Mouse (Mus musculus) left cerebral cortex, adult 18-20 months (tissue): ENCODE results near the gene Galnt18. TPM values are rescaled to one million over a fixed set of nuclear protein-coding genes. Genes with fewer than 3 reads are reported as not detected.

Experiments used
- DNase-seq, 2 experiments: peaks; one replicate each; pipeline ENCODE4 v3.0.0; 2021 to 2022; ENCODE audit warnings: low spot score in 2 of 2, mixed read lengths in 1 of 2
- total RNA-seq, 2 experiments: library from RNA; stranded (reverse); gene quantifications; 2 replicates each; pipeline ENCODE4 v1.2.3; 2021

Gene Galnt18
- total RNA-seq, 2 experiments from 2014 or later = 37.1 to 39.4 TPM

- no peak for DNase-seq
Observed at GRCm38 (mm10) chr7:111714639-111715360, 65.0 kb downstream of the Galnt18 start.

GRCm38 (mm10) chr7:111713828-111714600, 65.8 kb downstream of the Galnt18 start:
- DNase-seq = no peak

DNA sequence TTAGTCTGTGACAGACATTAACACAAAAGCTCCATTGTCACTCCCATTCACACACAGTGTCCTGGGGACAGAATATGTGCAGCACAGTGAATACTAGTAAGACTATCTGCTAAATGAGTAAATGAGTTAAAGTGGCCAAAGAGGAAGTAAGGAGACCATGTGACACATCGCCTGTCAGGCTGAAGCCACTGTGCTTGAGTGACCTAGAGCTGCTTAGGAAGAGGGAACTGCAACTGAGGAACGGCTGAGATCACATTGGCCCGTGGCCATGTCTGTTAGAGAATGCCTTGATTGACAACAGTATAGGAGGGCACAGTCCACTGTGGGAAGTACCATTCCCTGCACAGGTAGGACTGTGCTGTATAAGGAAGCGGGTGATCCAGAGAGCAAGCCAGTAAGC, 67.0 kb downstream of the Galnt18 start:
- DNase-seq = no peak

DNA sequence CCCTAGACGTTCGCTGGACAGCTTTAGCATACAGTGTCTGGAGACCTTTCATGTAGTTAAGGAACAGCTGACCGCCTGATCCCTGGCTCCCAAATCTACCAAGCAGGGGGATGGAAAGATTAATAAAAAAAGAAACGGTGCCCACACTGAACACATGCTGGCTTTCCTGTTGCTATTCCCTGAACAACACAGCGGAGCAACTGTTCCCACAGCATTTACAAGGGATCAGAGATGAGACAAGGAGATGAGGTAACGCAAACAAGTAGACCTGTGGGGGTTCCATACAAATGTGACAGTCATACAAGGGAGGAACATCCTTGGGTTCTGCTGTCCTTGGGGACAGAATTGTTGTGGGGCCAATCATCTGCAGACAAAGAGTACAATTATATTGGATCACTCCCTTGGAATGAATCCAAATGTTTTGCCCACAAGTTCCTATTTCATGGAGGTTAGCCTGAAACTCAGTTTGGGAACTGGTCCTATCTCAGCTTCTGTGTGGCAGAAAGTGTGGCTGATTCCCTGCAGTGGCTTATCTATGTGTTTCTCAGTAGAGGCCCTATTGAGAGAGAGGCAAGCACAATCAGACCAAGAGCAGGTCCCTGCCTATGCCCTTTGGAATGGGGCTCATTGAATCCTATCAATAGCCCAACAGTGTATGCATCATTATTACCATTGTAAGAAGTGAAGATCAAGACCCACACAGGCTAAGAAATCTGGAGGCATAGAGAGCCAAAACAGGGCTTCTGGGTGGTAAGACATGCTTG, 68.5 kb downstream of the Galnt18 start:
- DNase-seq = no peak

DNA sequence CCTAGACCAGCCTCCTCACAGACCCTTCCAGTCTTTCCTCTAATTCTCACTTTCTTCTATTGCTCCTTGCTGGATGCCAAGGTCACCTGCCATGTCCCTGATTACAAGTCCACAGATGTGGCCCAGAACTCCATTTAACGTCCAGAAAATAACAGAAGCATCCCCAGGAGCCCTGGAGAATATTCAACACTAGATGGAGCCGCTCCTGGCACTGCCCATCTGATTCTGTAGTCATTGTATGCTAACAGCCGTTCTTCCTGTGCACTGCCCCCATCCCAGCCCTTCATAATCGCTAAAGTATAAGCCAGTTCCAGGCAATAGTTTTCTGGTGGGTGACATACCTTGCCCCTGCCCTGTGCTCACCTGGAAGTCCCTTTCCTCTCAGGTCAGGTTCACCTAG, 69.5 kb downstream of the Galnt18 start:
- no peak for DNase-seq

- DNase-seq = no peak
Observed at GRCm38 (mm10) chr7:111708563-111708962, 71.2 kb downstream of the Galnt18 start.

DNA sequence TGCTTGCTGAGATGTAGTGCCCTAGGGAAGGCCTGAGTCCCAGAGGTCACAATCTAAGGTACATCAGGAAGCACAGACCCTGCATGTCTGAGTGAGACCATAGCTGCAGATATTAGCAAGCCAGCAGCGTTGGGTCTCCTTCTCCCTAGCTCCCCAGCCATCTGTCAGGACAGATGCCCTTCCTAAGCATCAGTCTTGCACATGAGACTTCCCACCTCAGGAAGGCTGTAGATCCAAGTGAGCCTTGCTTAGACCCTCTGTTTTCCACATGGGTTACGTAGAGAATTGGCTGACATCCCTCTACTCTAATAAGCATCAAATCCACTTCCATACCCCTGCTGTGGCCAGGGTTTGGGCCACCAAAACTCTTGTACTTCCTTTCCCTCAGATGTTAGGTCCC, 76.8 kb downstream of the Galnt18 start:
- DNase-seq = no peak

DNA sequence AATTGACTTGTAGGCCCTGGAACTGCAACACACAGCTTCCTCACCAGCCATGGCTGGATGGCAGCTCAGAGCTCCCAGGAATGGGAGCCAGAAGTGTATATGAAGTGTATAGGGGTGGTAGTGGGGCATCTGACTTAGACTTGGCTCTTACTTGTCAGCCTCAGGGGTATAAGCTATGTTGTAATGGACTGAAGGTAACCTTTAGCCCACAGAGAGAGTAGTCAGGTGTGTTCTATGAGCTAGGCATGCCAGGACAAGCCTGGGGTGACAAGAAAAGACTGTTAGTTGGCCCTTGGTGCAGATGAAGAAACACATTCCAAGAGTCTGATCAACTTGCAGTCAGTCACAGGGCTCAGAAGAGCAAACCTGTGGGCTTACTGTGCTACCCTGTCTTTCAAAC, 78.0 kb downstream of the Galnt18 start:
- no peak for DNase-seq

GRCm38 (mm10) chr7:111699446-111699845, 80.3 kb downstream of the Galnt18 start:
- DNase-seq = peak in 1 of 2 experiments; percentile 28

- DNase-seq = no peak
Observed at GRCm38 (mm10) chr7:111696226-111696625, 83.6 kb downstream of the Galnt18 start.

DNA sequence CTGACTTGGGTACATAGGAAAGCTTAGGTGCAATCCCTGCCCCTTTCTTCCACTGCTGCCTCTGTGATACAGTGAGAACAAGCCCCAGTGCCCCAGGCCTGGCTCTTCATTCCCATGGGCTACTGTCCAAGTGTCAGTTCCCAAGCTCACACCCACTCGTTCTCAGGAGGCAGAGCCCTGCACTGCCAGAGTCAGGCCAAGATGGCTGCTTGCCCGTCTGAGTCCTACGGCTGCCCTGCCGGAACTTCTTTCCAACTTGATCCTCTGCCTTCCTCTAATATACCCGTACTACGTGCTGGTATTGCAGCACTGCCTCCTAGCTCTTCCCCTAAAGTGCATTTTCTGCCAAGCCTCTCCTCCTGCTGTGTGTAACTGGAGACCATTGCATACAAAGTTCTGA, 85.5 kb downstream of the Galnt18 start:
- no peak for DNase-seq

DNA sequence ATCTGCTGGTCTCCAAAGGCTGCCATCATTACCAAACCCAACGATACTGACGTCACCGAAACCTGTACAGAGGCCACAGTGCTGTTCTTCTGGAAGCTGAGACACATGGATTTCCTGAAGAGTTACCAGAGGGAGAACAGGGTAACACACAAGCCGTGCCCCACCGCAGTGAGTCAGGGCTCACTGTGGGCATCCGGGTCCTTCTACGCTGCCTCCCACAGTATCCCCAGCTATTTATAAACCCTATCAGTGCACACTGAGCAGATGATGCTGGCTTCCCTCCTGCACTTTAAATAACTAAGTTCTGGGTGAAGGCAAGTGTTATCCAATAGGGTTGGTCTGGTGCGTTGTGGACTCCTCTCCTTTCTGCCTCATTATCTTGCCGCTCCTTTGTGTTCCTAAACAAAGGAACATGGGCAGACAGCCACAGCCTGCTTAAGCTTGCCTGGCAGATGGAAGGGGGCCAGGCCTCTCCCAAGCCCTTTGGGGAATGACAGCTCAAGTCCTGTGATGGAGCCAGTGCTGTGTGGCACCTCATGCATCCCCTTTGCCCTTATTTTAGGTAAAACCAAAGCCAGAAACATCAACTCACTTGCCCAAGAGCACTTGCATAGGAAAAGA, 87.0 kb downstream of the Galnt18 start:
- DNase-seq = peak; percentile 39 to 59

DNA sequence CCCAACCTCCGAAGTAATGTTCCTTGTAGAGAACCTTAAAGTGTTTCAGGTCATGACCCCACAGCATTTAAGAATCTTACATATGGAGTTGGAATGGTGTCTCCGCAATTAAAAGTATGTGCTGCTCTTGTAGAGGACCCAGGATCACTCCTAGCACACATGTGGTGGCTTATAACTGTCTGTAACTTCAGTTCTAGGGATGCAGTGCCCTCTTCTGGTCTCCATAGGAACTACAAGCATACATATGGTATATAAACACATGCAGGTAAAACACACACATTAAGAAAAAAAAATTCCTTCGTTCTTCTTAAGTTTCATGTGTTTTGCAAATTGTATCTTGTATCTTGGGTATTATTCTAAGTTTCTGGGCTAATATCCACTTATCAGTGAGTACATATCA, 99.7 kb downstream of the Galnt18 start:
- DNase-seq = no peak

DNA sequence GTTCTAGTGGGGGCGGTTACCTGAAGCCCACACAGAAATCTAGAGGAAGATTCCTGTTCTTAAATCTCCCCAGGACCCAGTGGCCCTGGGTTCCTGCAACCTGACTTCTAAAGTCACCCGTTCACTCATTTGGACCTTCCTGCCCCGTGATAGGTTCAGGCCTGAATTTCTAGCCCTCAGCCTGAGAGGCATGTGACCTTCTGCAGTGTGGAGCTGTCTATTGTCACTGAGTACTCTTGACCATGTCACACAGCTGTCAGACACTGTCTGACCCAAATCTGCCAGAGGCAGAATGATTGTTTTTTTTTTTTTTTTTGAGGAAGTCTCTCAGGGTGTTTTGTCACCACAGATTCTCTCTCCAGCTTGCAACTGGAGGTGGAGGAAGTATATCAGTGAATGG, 103.3 kb downstream of the Galnt18 start:
- no peak for DNase-seq

DNA sequence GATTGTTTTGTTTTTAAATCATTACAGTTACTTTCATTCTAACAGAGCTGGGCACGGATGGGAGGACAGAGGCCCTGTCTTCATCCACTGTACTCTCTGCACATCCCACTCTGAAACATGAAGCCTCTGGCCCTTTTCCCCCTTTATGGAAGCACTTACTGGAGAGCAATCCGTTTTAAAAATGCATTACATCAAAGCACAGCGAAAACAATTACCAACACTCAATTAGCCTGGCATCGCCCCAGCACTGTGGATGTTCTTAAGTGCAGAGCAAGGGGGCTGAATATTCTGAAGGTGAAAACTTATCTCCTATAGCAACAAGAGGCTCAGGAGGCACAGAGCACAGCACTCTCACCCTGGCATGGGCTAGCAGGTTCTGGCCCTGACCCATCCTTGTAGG, 107.3 kb downstream of the Galnt18 start:
- DNase-seq = no peak

DNA sequence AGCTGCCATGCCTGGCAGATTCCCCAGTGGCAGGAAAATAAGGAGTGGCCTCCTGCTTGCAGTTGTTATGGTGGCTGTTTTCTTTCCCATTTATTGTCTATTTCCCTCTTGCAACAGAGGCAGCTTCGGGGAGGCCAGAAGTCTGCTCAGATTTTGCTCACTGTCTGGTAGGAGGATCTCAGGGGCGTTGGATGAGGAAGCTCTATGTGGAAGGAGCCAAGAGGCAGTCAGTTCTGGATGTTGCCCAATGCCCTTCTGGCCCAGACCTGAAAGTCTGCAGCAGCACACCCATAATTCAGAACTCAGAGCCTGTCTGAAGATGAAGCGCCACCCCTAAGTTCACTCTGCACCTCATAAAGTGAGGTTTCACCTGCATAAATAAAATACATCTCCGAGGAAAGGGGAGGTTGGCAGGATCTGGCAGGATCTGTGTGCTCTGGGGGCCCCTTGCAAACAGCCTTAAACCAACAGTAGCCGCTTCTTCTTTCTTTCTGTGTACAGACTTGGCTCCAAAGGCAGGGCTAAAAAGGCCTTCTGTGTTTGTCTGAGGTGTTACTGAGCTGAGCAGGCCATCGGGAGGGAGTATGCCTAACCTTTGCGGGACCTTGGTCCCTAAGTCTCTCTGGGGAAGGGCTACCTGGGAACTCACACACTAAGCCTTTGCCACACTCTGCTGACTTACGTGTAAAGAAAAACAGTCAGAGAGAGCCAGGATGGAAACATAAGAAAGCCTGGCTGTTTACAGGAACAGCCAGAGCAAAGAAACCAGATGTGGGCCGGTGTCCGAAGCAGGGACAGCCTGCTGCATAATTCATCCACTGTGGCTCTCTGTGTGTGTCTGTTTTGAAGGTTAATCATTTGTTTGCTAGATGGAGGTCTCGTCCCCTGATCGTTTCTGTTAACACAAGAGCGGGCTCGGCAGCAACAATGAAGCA, 116.4 kb downstream of the Galnt18 start:
- peak in 1 of 2 experiments; percentile 7 for DNase-seq

DNA sequence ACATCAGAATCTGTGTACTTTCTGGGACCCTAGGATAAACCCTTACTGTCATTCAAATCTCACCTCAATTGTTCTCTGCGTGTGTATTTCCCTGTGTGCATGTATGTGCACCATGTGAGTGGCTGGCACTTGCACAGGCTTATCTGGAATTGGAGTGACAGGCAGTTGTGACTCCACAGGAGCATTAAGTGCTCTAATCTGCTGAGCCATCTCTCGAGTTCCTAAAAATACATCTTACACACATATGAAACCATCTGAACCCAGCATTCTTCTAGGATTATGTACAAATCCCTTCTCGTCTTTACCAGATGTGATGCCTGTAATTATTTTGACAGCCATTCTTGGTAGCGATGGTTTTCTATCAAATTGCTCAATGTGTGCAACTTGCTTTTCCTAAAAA, 121.2 kb downstream of the Galnt18 start:
- DNase-seq = no peak

DNA sequence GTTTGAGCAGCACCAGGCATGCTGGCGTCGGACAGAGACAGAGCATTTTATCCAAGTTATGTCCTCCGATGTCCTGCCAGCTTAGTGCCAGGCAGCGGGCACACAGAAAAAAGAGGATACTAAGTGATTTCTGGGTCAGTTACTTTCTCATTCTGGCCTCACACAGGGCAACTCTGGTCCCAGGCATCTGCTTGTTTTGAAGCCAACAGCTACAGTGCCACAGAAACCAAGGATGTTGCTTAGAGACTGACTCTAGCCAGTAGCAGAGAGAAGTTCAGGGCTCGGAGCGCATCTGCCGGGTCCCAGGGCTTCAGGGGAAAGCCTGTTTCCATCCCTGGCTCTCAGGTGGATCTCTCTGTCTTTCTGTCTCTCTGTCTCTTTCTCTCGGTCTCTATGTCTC, 124.8 kb downstream of the Galnt18 start:
- DNase-seq = no peak

DNA sequence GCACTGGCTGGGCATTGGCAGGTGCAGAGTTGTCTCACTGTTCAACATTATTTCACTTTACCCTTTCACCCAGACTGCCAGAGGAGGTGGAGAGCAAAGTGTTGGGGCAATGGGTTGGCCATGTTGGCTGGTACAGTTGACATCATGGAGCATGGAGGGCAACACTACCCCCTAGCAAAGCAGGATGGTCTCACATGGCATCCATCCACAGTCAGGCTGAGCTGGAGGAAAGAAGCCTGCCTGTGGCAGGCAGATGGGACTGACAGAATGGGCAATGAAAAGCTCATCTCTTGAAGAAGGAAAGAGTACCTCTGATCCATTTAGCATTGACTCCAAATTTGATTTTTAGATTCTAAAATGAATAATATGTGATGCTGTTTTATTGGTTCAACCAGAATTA, 125.3 kb downstream of the Galnt18 start:
- DNase-seq = no peak

- no peak for DNase-seq
Observed at GRCm38 (mm10) chr7:111644362-111644761, 135.4 kb downstream of the Galnt18 start.
